Mouse (Mus musculus): ENCODE data around the gene Rasgrp2. TPM values are rescaled to one million over a fixed set of nuclear protein-coding genes. Genes with fewer than 3 reads are reported as not detected.
A peak's percentile ranks its signal among the peaks of the same experiment; 100 is the strongest.

The Rasgrp2 gene
- polyA plus RNA-seq, 1 experiment from 2014 or later = 34.8 TPM

- WGBS = under 1% methylated on average over 69 of the region's 85 CpGs
- Histone ChIP-seq H3K4me2 (peak within 1 kb of the TSS; percentile 78), H3K9me3 (ENCODE audit: low read depth, low read length) (no peaks in the 10 kb centered on the region), H3K27me3 (ENCODE audit: insufficient read depth, low read length) (no peaks in the 10 kb centered on the region), H3K4me3 (ENCODE audit: low read depth, low read length) (peak within 1 kb of the TSS; percentile 99), H3K36me3 (ENCODE audit: insufficient read depth) (peaks cover 41% of the 10 kb centered on the region), H3K4me1 (ENCODE audit: insufficient read depth) (peaks cover 8% of the 10 kb centered on the region; the same call in 1 of the 2 replicates), H3K27ac (ENCODE audit: low read depth) (peak within 1 kb of the TSS; percentile 99), H3K9ac (peak within 1 kb of the TSS; percentile 99)
- peak; percentile 98 for ATAC-seq (ENCODE audit: insufficient read depth)
- TF ChIP-seq CTCF (IDR thresholded peaks at IDR 0.05; ENCODE audit: low read depth) = no peak
- peak; percentile 100 for DNase-seq
Measured at GRCm38 (mm10) chr19:6363411-6364240, 35.5 kb upstream of the Rasgrp2 start, which contains the start of gene Sf1. Sf1 (plus strand) TSS chr19:6363690.

GRCm38 (mm10) chr19:6364317-6364725, 34.8 kb upstream of the Rasgrp2 start:
- peak overlapping the region; percentile 78 for H3K4me2 ChIP-seq
- no peaks in the 10 kb centered on the region for H3K9me3 ChIP-seq (ENCODE audit: low read depth, low read length)
- ATAC-seq (ENCODE audit: insufficient read depth) (no peak), DNase-seq (peak; percentile 95)
- H3K36me3 ChIP-seq (ENCODE audit: insufficient read depth) = peaks cover 47% of the 10 kb centered on the region
- no peak for TF ChIP-seq CTCF (IDR thresholded peaks at IDR 0.05; ENCODE audit: low read depth)
- peak overlapping the region; percentile 99 for H3K27ac ChIP-seq (ENCODE audit: low read depth)
- WGBS = under 1% methylated on average over 55 of the region's 55 CpGs
- H3K9ac ChIP-seq = peak overlapping the region; percentile 99
- peak overlapping the region; percentile 99 for H3K4me3 ChIP-seq (ENCODE audit: low read depth, low read length)
- H3K27me3 ChIP-seq (ENCODE audit: insufficient read depth, low read length) = no peaks in the 10 kb centered on the region
- peaks cover 8% of the 10 kb centered on the region; the same call in 1 of the 2 replicates for H3K4me1 ChIP-seq (ENCODE audit: insufficient read depth)

- H3K4me2 ChIP-seq = peak overlapping the region; percentile 78
- ATAC-seq (ENCODE audit: insufficient read depth) (no peak), DNase-seq (no peak)
- H3K4me1 ChIP-seq (ENCODE audit: insufficient read depth) = peaks cover 8% of the 10 kb centered on the region; the same call in 1 of the 2 replicates
- 0% methylated on average over 2 of the region's 2 CpGs for WGBS
- peak overlapping the region; percentile 99; the same call in 1 of the 2 replicates for H3K27ac ChIP-seq (ENCODE audit: low read depth)
- H3K4me3 ChIP-seq (ENCODE audit: low read depth, low read length) = peak overlapping the region; percentile 99
- H3K9me3 ChIP-seq (ENCODE audit: low read depth, low read length) = no peaks in the 10 kb centered on the region
- H3K36me3 ChIP-seq (ENCODE audit: insufficient read depth) = peaks cover 52% of the 10 kb centered on the region
- no peak for TF ChIP-seq CTCF (IDR thresholded peaks at IDR 0.05; ENCODE audit: low read depth)
- peak overlapping the region; percentile 99 for H3K9ac ChIP-seq
- H3K27me3 ChIP-seq (ENCODE audit: insufficient read depth, low read length) = no peaks in the 10 kb centered on the region
Measured at GRCm38 (mm10) chr19:6364842-6365241, 34.3 kb upstream of the Rasgrp2 start.

GRCm38 (mm10) chr19:6370175-6370574, 29.0 kb upstream of the Rasgrp2 start:
- H3K27ac ChIP-seq (ENCODE audit: low read depth) = no peak overlapping the region
- H3K9me3 ChIP-seq (ENCODE audit: low read depth, low read length) = no peaks in the 10 kb centered on the region
- H3K27me3 ChIP-seq (ENCODE audit: insufficient read depth, low read length) = no peaks in the 10 kb centered on the region
- no peak overlapping the region for H3K9ac ChIP-seq
- no peak overlapping the region for H3K4me3 ChIP-seq (ENCODE audit: low read depth, low read length)
- DNase-seq = no peak
- H3K36me3 ChIP-seq (ENCODE audit: insufficient read depth) = peaks cover 99% of the 10 kb centered on the region
- H3K4me2 ChIP-seq = no peak overlapping the region
- 87% methylated on average over 2 of the region's 2 CpGs for WGBS
- ATAC-seq (ENCODE audit: insufficient read depth) = no peak
- H3K4me1 ChIP-seq (ENCODE audit: insufficient read depth) = peaks cover under 1% of the 10 kb centered on the region; the same call in 1 of the 2 replicates
- TF ChIP-seq CTCF (IDR thresholded peaks at IDR 0.05; ENCODE audit: low read depth) = no peak

- Histone ChIP-seq H3K9ac (no peak overlapping the region), H3K4me3 (ENCODE audit: low read depth, low read length) (no peak overlapping the region), H3K9me3 (ENCODE audit: low read depth, low read length) (no peaks in the 10 kb centered on the region), H3K27me3 (ENCODE audit: insufficient read depth, low read length) (no peaks in the 10 kb centered on the region), H3K36me3 (ENCODE audit: insufficient read depth) (peaks cover 99% of the 10 kb centered on the region), H3K27ac (ENCODE audit: low read depth) (no peak overlapping the region), H3K4me2 (no peak overlapping the region), H3K4me1 (ENCODE audit: insufficient read depth) (no peaks in the 10 kb centered on the region)
- WGBS = 77% methylated on average over 3 of the region's 3 CpGs
- ATAC-seq (ENCODE audit: insufficient read depth) = no peak
- no peak for DNase-seq
- no peak for TF ChIP-seq CTCF (IDR thresholded peaks at IDR 0.05; ENCODE audit: low read depth)
Measured at GRCm38 (mm10) chr19:6372433-6372832, 26.7 kb upstream of the Rasgrp2 start.

- peak; percentile 84 for TF ChIP-seq CTCF (IDR thresholded peaks at IDR 0.05; ENCODE audit: low read depth)
- H3K4me1 ChIP-seq (ENCODE audit: insufficient read depth) = no peaks in the 10 kb centered on the region
- no peaks in the 10 kb centered on the region for H3K9me3 ChIP-seq (ENCODE audit: low read depth, low read length)
- no peak overlapping the region for H3K4me3 ChIP-seq (ENCODE audit: low read depth, low read length)
- ATAC-seq (ENCODE audit: insufficient read depth) (no peak), DNase-seq (peak; percentile 91)
- H3K27ac ChIP-seq (ENCODE audit: low read depth) = no peak overlapping the region
- H3K9ac ChIP-seq = no peak overlapping the region
- no peak overlapping the region for H3K4me2 ChIP-seq
- peaks cover 99% of the 10 kb centered on the region for H3K36me3 ChIP-seq (ENCODE audit: insufficient read depth)
- H3K27me3 ChIP-seq (ENCODE audit: insufficient read depth, low read length) = no peaks in the 10 kb centered on the region
- 60% methylated on average over 12 of the region's 12 CpGs for WGBS
Measured at GRCm38 (mm10) chr19:6373539-6374400, 25.4 kb upstream of the Rasgrp2 start.

All from lung, embryonic 14.5 days (tissue).